Mouse (Mus musculus) kidney, embryonic 14.5 days (tissue): ENCODE results near the gene Paics. TPM values are rescaled to one million over a fixed set of nuclear protein-coding genes. Genes with fewer than 3 reads are reported as not detected.
A peak's percentile ranks its signal among the peaks of the same experiment; 100 is the strongest.

Source experiments
- ATAC-seq: fragments of 200-750 bp; cut with Nextera tagmentation; 2 replicates; pipeline ENCODE4 v1.8.0; 2017; ENCODE audit warnings: moderate number of reproducible peaks, mild to moderate bottlenecking, moderate TSS enrichment, moderate library complexity; ENCODE audit not compliant: low FRiP score, low TSS enrichment
- H3K27ac ChIP-seq: fragments of 300-500 bp; sonication (generic); 2 replicates; pipeline ENCODE4 v1.5.1; 2014; ENCODE audit warnings: low read depth, mild to moderate bottlenecking, low read length, moderate library complexity, mixed read lengths
- H3K27me3 ChIP-seq: fragments of 300-500 bp; sonication (generic); 2 replicates; pipeline ENCODE4 v1.6.1; 2014; ENCODE audit warnings: mild to moderate bottlenecking, low read length; ENCODE audit not compliant: control insufficient read depth, insufficient read depth
- H3K36me3 ChIP-seq: fragments of 300-500 bp; sonication (generic); 2 replicates; pipeline ENCODE4 v1.6.1; 2014; ENCODE audit warnings: low read length, mixed read lengths; ENCODE audit not compliant: control insufficient read depth, insufficient read depth
- H3K4me1 ChIP-seq: fragments of 300-500 bp; sonication (generic); 2 replicates; pipeline ENCODE4 v1.6.1; 2014; ENCODE audit warnings: low read length, mixed read lengths; ENCODE audit not compliant: control insufficient read depth, insufficient read depth
- H3K4me2 ChIP-seq: fragments of 300-500 bp; sonication (generic); replicated peaks from 2 replicates; pipeline ENCODE4 v1.6.1; 2014; ENCODE audit warnings: low read depth, mild to moderate bottlenecking, low read length
- H3K4me3 ChIP-seq: fragments of 300-500 bp; sonication (generic); 2 replicates; pipeline ENCODE4 v1.5.1; 2014; ENCODE audit warnings: mild to moderate bottlenecking, low read length
- H3K9ac ChIP-seq: fragments of 300-500 bp; sonication (generic); 2 replicates; pipeline ENCODE4 v1.6.1; 2014; ENCODE audit warnings: low read depth, mild to moderate bottlenecking, low read length, moderate library complexity
- H3K9me3 ChIP-seq: fragments of 300-500 bp; sonication (generic); 2 replicates; pipeline ENCODE4 v1.6.1; 2016; ENCODE audit warnings: low read length; ENCODE audit not compliant: control insufficient read depth
- whole genome bisulfite sequencing: fragments of 180-500 bp; shearing (Covaris S2); extraction: QIAGEN DNeasy Blood & Tissue Kit; methylation state at CpG from one replicate; pipeline ENCODE4 v1.1.7; 2014; 5-methylcytosine and 5-hydroxymethylcytosine counted together
- polyA plus RNA-seq: library from polyadenylated mRNA; unstranded; fragments of >200 nt; fragmentation: Nextera tagmentation; extraction: Ambion mirVana; gene quantifications from 2 replicates; pipeline ENCODE4 v1.2.1, GENCODE M21; 2014

The Paics gene
- polyA plus RNA-seq, 1 experiment from 2014 or later: 349 TPM

DNA sequence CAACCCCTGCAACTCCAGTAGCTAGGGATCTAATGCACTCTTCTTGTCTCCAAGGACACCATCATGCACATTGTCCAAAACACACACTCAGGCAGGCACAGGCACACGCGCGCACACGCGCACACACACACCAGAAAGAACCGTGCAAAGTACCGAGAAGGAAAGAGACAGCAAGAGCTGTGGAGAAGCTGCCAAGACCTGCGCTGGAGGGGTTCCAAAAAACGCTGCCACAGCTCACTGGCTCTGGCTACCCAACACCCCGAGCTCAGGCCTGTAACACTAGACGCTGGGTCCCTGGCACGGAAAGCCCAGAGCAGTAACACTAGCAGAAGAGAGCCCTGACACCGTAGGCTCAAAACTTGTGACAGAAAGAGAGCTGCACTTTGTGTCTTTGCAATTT lies 27.7 kb upstream of the Paics start:
- Histone ChIP-seq H3K9ac (no peak overlapping the region), H3K27me3 (no peaks in the 10 kb centered on the region), H3K4me2 (no peak overlapping the region), H3K27ac (no peak overlapping the region), H3K4me1 (no peaks in the 10 kb centered on the region), H3K4me3 (no peak overlapping the region), H3K9me3 (0 out of 2 replicates have a peak, but pooled peaks cover 3% of the 10 kb centered on the region), H3K36me3 (peaks cover 67% of the 10 kb centered on the region)
- ATAC-seq: peak; percentile 72; the same call in 1 of the 2 replicates
- 67% methylated on average over 13 of the region's 13 CpGs for WGBS

- Histone ChIP-seq H3K4me3 (no peak overlapping the region), H3K9ac (no peak overlapping the region), H3K36me3 (peaks cover 58% of the 10 kb centered on the region), H3K27ac (no peak overlapping the region), H3K4me2 (no peak overlapping the region), H3K27me3 (no peaks in the 10 kb centered on the region), H3K9me3 (0 out of 2 replicates have a peak, but pooled peaks cover 3% of the 10 kb centered on the region), H3K4me1 (no peaks in the 10 kb centered on the region)
- ATAC-seq: no peak
- 67% methylated on average over 1 of the region's 1 CpGs for whole genome bisulfite sequencing
Measured at GRCm38 (mm10) chr5:76924296-76924695, 26.8 kb upstream of the Paics start.

DNA sequence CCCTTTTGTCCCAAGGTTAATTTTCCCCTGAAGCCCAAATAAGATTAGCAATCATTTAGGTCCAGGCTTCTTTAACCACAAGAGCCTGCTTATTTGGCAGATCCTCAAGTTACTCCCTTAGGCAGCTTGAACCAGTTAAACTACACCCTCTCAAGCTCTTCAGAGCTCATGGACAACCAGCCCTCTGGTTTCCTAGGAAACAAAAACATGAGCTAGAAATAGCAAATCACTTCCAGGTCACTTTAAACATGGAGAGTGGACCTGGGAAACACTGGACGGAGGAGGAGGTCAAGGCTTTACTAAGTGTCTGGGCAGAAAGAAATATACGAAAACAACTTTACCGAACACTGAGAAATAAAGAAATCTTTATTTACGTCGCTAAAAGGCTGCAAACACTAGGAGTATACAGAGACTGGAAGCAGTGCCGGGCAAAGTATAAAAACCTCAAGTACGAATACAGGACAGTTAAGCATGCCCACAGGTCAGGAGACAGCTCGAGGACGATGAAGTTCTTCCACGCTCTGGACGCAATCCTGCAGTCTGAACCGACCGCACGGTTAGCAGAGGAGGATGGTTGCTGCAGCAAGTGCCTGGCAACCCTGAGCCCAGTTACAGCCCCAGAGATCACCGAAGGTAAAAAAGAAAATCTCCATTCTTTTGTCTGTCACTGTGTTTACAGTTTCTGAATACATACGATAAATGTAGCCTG lies 22.8 kb upstream of the Paics start:
- Histone ChIP-seq H3K9me3 (0 out of 2 replicates have a peak, but pooled peaks cover 3% of the 10 kb centered on the region), H3K4me2 (no peak overlapping the region), H3K27me3 (no peaks in the 10 kb centered on the region), H3K36me3 (peaks cover 24% of the 10 kb centered on the region; the same call in 1 of the 2 replicates), H3K4me1 (no peaks in the 10 kb centered on the region), H3K9ac (no peak overlapping the region), H3K27ac (peak overlapping the region; percentile 49; the same call in 1 of the 2 replicates), H3K4me3 (no peak overlapping the region)
- 59% methylated on average over 16 of the region's 16 CpGs for WGBS
- ATAC-seq: peak; percentile 51; the same call in 1 of the 2 replicates

DNA sequence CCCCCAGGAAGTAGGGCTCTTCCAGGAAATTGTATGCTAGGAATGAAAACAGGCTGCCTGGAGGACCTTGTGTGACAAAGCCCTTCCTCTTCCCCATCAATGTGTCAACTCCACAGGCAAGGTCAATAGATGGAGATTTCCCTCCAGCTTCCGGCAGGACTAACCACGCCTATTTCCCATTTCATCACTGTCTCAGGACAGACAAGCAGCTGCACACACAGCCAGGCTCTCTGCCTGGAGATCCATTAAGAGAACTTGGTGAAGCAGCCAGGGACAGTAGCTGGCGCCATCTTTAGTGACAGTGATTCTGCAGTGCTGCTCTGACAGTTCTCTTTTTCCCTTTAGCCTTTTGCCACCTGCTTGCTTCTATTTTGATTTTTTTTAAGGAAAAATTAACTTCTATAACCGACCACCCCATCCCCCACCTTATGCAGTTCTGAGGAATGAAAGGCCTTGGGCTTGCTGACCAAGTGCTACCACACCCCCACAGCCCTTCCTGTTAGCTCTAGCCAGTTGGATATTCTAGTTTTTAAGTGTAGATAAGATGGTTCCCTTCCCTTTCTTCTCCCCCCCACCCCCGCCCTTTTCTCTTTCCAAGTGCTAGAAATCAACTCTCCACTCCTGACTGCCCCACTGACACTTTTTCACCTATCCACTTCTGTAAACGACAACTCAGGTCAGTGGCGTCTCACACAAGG lies 21.8 kb upstream of the Paics start:
- WGBS: 61% methylated on average over 7 of the region's 7 CpGs
- Histone ChIP-seq H3K9ac (no peak overlapping the region), H3K9me3 (0 out of 2 replicates have a peak, but pooled peaks cover 3% of the 10 kb centered on the region), H3K27me3 (no peaks in the 10 kb centered on the region), H3K27ac (no peak overlapping the region; the same call in 1 of the 2 replicates), H3K4me1 (no peaks in the 10 kb centered on the region), H3K36me3 (peaks cover 24% of the 10 kb centered on the region; the same call in 1 of the 2 replicates), H3K4me2 (no peak overlapping the region; the same call in 1 of the 2 replicates), H3K4me3 (no peak overlapping the region)
- ATAC-seq: peak; percentile 75; the same call in 1 of the 2 replicates

DNA sequence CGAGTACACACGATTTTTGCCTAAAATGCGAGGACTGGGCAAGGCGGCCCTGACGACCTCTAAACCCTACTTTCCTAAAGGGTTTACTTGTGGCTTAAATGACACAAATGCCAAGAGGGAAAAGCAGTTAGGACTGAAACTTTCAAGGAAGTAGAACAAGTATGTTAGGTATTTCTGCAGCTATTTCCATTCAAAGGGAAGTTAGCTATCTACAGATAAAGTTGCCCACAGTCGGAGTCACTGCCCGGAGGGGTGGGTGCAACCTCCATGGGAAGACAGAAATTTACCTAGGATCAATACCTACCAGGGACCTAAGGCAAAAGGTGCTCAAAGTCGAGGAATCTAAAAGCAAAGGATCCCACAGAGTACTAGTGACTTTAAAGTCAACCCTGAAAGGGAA lies 11.4 kb upstream of the Paics start:
- peaks cover 4% of the 10 kb centered on the region for H3K9me3 ChIP-seq
- 97% methylated on average over 8 of the region's 8 CpGs for WGBS
- H3K27me3 ChIP-seq: no peaks in the 10 kb centered on the region
- H3K4me1 ChIP-seq: no peaks in the 10 kb centered on the region
- no peak for ATAC-seq
- H3K4me3 ChIP-seq: no peak overlapping the region
- no peak overlapping the region for H3K4me2 ChIP-seq
- no peak overlapping the region for H3K9ac ChIP-seq
- H3K27ac ChIP-seq: no peak overlapping the region
- peaks cover 16% of the 10 kb centered on the region for H3K36me3 ChIP-seq

GRCm38 (mm10) chr5:76941975-76942374 lies 9.1 kb upstream of the Paics start:
- Histone ChIP-seq H3K4me2 (no peak overlapping the region), H3K27me3 (no peaks in the 10 kb centered on the region), H3K36me3 (peaks cover 16% of the 10 kb centered on the region), H3K9ac (no peak overlapping the region), H3K27ac (no peak overlapping the region), H3K9me3 (peaks cover 4% of the 10 kb centered on the region), H3K4me1 (no peaks in the 10 kb centered on the region), H3K4me3 (no peak overlapping the region)
- ATAC-seq: no peak
- 89% methylated on average over 4 of the region's 4 CpGs for WGBS

GRCm38 (mm10) chr5:76942505-76942904 lies 8.6 kb upstream of the Paics start:
- no peak overlapping the region for H3K4me3 ChIP-seq
- H3K4me1 ChIP-seq: no peaks in the 10 kb centered on the region
- no peaks in the 10 kb centered on the region for H3K27me3 ChIP-seq
- H3K27ac ChIP-seq: no peak overlapping the region
- no peak for ATAC-seq
- 69% methylated on average over 4 of the region's 4 CpGs for WGBS
- no peak overlapping the region for H3K4me2 ChIP-seq
- no peak overlapping the region for H3K9ac ChIP-seq
- H3K9me3 ChIP-seq: peaks cover 4% of the 10 kb centered on the region
- H3K36me3 ChIP-seq: peaks cover 16% of the 10 kb centered on the region

GRCm38 (mm10) chr5:76944965-76945677 lies 6.0 kb upstream of the Paics start:
- H3K36me3 ChIP-seq: peaks cover 8% of the 10 kb centered on the region
- WGBS: 54% methylated on average over 6 of the region's 6 CpGs
- no peaks in the 10 kb centered on the region; the same call in 1 of the 2 replicates for H3K9me3 ChIP-seq

More at GRCm38 (mm10) chr5:76944965-76945677, 6.0 kb upstream of the Paics start:
- Histone ChIP-seq H3K4me1 (peaks cover 9% of the 10 kb centered on the region), H3K9ac (no peak overlapping the region), H3K27ac (no peak overlapping the region), H3K4me3 (no peak overlapping the region), H3K27me3 (no peaks in the 10 kb centered on the region), H3K4me2 (no peak overlapping the region)
- no peak for ATAC-seq
